Mouse (Mus musculus): Measurements from ENCODE around the gene Rin2.

DNA sequence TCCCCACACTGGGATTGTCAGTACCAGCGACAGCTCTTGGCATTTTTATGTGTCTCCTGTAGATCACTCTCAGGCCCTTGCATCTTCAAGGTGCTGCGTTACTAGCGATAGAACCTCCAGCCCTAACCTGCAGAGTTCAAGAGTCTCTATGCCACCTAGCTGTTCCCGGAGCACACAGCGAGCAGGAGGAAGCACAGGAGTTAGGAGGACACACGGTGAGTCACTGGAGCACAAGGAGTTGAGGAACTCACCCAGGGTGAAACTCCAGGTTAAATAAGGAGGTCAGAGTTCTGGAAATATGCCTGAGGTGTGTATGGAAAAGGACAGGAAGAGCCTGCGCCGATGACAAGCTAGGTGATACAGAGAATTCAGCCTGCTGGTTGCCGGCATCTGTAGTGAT lies 5.7 kb downstream of the Rin2 start:
- no peak for TF ChIP-seq GATA1 (IDR thresholded peaks at IDR 0.05; ENCODE audit: borderline replicate concordance, low read length)
- TF ChIP-seq TAL1 (conservative IDR thresholded peaks at IDR 0.05; ENCODE audit: low read depth, low read length), result no peak
- TF ChIP-seq CTCF (IDR thresholded peaks at IDR 0.05; ENCODE audit: low read depth, low read length), result no peak

Measured in G1E (cell line).